Mouse (Mus musculus) right cerebral cortex, postnatal 25 days (tissue): ENCODE data around the gene Alpl.

Experiments
- DNase-seq: peaks from one replicate; pipeline ENCODE4 v3.0.0; 2022

Gene Alpl

GRCm38 (mm10) chr4:137732962-137733361 lies 63.2 kb downstream of the Alpl start:
- DNase-seq, result no peak

DNA sequence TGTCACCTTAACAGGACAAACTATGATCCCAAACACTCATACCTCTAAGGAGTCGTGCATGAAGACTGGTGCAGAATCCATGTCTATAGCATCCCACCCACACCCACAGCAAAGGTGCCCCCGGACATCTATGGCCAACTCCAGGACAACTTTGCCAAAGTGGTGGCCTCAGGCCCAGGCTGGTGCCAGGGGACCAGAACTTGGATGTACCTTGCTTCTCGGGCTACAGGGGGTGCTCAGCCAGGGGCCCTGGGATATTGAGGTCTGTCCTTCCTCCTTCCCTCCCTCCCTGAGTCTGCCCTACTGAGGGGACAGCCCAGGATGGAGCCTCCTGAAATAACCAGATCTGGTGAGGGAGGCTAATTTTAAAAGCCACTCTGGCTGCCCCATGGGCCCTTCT lies 63.8 kb downstream of the Alpl start:
- DNase-seq, result no peak

GRCm38 (mm10) chr4:137731891-137732290 lies 64.3 kb downstream of the Alpl start:
- DNase-seq, result no peak

- DNase-seq, result no peak
Observed at GRCm38 (mm10) chr4:137730757-137731156, 65.4 kb downstream of the Alpl start.

DNA sequence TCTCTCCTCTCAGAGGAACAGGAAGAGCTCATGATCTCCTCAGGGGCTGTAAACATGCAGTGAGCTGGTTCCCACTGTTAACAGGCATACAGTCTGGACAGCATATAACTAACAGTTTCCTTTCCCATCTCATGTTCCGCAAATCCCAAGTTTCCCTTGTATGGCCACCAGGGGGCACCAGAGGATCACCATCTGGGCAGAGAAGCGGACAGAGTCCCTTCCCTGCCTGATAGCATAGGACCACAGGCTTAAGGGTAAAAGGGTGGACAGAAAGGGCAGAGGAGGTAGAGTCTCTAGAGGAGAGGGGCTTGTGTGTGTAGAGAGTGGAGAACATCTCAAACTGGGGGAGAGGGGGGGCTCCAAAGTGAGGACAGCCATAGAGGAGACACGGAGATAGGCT lies 66.0 kb downstream of the Alpl start:
- DNase-seq, result peak; percentile 85

DNA sequence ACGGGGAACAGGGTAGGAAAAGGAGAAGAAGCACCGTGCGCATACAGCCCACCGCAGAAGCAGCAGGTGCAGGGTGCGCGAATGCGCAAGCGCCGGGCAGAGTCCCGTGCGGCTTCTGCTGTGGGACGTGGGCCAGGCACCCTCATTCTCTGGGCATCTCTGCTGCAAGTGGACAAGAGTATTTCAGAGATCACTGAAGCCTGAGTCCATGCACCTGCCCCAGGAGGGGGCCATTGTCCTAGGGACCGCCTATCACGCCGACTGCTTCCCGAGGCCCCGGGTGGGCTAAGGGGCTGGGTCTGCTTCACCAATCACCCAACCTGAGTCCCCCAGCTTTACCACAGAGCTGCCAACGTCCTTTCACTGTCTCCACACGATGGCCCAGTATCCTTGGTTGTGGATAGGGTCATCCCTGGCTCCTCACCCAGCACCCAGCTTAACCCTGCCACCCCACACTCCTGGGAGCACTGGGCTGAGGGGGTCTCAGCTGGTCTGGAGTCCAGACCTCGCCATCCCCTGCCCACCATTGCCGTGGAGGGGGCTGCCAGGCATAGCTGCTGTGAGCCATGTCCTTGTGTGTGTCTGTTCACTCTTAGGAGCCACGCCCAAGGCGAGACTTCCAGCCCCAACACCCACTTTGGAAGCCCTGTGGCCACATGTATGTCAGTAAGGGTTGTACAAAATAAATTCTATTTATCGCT lies 66.9 kb downstream of the Alpl start:
- no peak for DNase-seq

GRCm38 (mm10) chr4:137728399-137729154 lies 67.6 kb downstream of the Alpl start:
- DNase-seq, result peak; percentile 62

DNA sequence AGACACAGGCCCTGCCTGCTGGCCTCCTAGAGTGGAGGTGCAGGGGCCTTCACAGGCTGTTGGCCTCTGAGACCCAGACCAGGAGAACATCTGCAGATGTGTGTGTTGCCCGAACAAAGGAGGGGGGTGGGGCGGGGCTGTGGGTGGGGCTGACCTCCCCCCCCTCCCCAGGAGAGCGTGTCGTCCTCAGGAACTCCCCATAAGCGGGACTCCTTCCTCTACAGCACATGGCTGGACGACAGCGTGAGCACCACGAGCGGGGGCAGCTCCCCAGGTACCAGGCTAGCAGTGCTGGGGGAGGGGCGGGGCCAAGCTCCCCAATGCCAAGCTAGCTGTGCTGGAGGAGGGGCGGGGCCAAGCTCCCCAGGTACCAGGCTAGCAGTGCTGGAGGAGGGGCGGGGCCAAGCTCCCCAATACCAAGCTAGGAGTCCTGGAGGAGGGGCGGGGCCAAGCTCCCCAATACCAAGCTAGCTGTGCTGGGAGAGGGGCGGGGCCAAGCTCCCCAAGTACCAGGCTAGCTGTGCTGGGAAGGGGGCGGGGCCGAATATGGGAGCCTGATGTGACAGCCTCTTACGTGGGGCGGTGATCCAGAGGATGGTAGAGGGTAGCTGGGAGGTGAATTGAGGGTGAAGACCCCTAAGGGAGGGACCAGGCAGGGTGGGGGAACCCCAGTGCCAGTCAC lies 68.5 kb downstream of the Alpl start:
- DNase-seq, result no peak

DNA sequence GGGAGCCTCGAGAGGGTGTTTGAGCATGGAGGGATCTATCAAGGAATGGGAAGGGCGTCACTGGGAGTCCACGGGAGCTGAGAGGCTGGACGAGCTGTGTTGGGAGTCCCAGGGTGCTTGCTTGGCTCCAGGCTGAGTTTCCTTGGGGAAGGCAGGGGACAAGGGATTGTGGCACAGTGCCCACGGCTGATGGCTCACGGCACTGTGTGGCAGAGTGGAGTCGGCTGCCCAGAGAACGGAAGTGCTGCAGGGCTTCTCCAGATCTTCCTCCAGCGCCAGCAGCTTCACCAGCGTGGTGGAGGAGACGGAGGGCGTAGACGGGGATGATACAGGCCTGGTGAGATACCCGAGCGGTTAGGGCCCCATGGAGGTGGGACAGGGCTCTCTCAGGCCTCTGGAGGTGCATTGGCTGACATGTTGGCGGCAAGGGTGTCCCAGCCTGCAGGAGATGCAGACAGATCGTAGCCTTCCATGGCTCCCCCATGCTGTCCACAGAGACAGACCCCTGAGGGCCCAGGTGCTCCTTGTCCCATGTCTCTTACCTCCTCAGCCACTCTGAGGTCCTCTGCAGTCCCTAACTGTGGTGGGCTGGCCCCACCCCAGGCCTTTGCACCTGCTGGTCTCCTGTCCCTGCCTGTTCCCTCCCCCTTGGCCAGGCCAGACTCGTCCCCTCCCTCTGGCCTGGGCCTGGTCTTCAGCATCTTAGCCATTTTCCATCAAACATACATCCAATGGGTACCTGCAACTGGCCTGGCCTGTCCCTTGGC lies 69.3 kb downstream of the Alpl start:
- DNase-seq, result no peak

GRCm38 (mm10) chr4:137725541-137726145 lies 70.5 kb downstream of the Alpl start:
- no peak for DNase-seq

DNA sequence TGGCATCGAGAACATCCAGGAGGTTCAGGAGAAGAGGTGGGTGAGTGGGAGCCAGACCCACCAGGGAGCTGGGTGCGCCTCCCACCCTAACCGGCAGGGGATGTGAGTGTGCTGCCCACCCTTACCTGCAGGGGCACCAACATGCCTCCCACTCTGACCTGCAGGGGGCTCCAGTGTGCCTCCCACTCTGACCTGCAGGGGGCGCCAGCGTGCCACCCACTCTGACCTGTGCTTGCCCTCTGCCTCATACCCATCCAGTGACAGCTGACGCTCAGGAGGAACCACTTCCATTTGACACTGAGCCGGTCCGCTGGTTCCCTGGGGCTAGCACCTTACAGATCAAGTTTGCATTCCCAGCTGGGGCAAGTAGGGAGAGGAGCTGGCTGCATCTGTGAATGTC lies 71.4 kb downstream of the Alpl start:
- no peak for DNase-seq

DNA sequence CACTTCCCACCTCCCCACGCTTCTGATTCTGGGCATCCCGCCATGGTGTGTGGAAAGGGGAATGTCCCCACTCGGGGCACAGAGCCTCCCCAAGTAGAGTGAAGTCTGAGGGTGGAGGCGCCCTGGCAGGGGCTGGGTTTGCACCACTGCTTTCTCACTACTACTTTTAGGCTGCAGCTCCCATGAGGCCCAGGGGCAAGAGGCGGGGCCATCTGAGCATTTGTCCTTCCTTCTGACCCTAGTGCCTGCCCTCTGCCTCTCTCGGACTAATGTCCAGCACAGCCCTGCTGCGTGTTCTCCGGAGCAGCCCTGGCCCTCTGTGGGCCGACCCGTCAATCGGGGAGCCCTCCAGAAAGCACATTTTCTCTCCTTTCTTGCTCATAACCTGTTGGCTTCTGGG lies 72.0 kb downstream of the Alpl start:
- DNase-seq, result no peak

DNA sequence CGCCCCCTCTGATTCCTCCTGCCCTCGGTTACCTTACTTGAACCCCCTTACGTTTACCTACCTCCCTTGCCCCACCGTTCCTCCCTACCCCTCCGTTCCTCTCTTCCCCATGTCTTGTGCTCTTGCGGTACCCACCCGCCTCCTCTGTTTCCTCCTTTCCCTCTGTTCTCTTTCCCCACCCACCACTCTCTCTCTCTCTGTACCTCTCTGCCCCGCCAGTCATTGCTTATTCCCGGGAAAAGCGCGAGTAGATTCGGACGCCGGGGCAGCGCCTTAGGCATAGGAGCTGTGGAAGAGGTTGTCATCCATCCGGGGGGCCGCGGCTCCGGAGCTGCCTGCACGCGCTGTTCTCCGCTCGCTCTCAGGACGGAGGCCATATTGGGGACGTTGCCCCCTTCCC lies 72.7 kb downstream of the Alpl start:
- no peak for DNase-seq

- DNase-seq, result peak; percentile 75
Observed at GRCm38 (mm10) chr4:137722692-137723427, 73.3 kb downstream of the Alpl start.

- DNase-seq, result no peak
Observed at GRCm38 (mm10) chr4:137722230-137722629, 74.0 kb downstream of the Alpl start.

GRCm38 (mm10) chr4:137721563-137721962 lies 74.6 kb downstream of the Alpl start:
- DNase-seq, result no peak

DNA sequence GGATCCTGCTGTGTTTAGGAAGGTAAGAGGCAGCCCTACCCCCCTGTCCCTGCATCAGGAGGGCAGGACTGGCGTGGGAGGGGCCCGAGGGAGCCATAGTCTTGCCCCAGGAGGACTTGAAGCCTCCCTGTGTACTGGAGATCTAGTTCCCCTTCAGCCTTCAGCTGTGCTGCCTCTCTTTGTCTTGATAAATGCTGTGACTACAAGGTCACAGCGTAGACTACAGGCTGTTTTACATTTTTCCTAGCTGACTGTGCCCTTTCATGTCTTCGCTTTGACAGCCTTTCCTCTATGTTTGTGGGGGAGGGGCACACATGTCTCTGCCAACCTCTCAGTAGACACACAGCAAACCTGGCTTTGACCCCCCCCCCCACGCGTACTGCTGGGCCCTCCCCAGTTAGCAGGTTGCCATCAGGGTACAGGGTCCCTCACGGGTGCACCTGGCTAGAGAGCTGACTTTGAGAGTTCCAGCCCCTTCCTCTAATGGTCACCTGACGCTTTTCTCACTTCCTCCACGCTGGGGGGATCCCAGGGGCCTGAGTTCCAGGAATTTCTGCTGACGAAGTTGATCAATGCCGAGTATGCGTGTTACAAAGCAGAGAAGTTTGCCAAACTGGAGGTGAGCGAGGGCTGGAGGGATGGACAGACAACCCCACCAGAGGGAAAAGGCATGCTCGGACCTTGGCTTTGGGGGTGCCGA lies 76.7 kb downstream of the Alpl start:
- no peak for DNase-seq

- DNase-seq, result no peak
Observed at GRCm38 (mm10) chr4:137717671-137718070, 78.5 kb downstream of the Alpl start.

DNA sequence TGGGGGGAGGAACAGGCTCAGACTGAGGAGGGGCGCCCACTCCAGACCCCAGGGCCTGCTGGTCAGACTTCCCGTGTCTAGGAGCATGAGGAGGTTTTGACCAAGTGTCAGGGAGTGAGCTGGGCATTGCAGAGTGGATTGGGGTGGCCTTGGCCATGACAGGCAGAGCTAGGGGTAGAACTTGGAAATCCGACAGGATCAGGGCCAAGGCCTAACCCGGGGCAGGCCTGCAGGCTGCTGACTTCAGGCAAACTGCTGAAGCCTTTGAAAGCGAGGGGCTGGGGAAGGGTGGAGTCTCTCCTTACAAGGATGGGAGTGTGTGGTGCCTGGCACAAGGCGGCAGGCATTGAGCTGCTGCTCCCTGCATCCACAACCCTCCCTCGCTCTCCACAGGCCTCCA lies 79.2 kb downstream of the Alpl start:
- DNase-seq, result no peak

DNA sequence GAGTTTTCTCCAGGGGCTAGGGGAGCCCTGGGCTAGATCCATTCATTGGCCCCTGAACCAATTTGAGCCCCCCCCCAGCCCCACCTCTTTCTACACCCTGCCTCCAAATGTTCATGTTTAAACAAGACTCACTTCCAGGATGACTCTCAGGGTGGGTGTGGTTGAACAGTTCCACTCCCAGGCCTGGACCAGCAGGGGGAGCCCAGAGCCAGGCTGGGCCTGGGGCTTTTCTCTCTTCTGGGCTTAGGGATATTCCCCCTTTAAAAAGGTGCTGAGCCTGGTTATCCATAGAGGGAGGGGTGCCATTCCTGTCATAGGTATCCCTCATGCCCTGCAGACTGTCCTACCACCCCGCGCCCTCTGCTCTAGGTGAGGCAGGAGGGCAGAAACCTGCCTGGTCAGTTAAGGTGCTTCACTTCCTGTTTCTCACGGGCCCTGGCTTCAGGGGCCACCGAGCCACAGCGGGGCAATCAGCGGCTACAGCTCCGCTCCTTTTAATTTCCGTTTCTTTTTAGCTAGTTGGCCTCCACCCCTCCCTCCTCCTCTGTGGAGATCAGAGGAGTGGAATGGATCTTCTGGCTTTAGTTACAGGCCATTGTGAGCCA lies 82.1 kb downstream of the Alpl start:
- no peak for DNase-seq

GRCm38 (mm10) chr4:137712963-137713362 lies 83.2 kb downstream of the Alpl start:
- DNase-seq, result no peak
